Mouse (Mus musculus): ENCODE measurements at regions not wholly inside any gene's neighbourhood (a gene's known extent, or its start where the extent isn't known, plus 50 kb on each side); places are given as distances from the start of the nearest gene placed in this dataset.
"Not testable (repeated sequence)": the region's sequence is repeated elsewhere in the genome, so short reads cannot be mapped to it uniquely, and the experiment has no call there.

DNA sequence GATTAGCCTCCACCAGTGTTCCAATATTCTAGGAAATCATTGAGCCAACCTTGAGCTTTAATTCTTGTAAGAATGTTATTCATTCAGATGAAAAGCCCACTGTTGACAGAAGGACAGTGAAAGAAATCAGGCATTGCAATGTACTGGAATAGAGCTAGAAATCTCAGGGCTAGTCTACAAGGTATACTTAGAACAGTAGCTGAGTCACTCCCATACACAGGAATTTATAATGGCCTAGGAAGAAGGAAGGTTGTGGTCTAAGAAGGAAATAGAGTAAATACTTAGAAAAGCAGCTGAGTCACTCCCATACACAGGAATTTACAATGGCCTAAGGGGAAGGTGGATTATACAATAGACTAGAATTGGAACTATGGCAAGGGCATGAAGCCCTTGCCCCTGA lies 174.6 kb downstream of the Fam181b start:
- not testable (repeated sequence) for DNase-seq (ENCODE audit: low read depth, low spot score)

DNA sequence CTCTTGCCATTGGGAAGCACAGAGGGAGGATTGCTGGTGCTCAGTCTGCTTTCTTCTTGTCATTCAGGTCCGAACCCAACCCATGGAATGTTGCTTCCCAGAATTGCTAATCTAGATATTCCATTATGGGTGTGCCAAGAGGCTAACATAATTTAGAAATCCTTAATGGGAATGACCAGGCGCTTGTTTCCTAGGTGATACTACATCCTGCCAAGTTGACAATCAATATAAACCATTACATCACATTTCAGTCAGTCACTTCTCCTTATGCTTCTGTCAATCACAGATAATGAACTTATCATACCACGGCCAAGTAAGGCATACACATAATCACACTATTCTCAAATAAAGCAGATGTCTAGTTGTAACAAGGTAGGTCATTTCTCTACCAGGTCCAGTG lies 206.1 kb downstream of the Fam181b start:
- no peak for DNase-seq (ENCODE audit: low read depth, low spot score)

- no peak for DNase-seq (ENCODE audit: low read depth, low spot score)
Measured at GRCm38 (mm10) chr7:93291457-93291856, 211.8 kb downstream of the Fam181b start.

DNA sequence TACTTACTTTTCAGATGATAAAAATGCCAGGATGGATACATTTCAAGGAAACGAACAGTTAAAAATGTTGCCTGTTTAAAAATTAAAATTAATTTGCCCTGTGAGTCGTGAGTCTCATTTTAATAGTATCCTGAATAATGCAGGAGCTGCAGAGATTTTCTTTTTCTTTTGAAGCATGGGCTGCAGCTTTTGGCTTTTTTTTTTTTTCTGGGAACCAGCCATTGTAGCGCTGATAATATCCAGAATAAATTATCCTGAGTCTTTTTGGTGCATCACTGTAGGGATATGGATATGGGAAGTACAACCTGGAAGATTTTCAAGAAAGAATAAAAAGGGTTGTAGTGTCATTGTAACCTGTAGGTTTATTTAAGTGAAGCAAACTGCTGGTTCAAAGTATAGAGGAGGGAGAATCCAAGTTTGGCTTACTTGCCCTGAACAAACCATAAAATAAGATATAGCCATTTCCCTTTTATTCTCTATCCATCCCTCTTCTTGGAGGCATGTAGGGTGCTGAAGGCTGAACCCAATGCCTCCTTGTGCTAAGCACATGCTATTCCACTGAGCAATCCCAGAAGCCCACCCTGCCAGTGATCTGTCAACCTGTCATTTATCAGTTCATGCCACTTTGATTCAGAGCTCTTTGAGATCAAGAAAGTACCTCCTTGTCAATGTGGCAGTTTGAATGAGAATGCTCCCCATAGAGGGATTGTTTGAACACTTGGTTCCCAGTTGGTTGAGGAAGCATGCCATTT lies 212.5 kb downstream of the Fam181b start:
- no peak for DNase-seq (ENCODE audit: low read depth, low spot score)

GRCm38 (mm10) chr7:93312731-93313130 lies 233.1 kb downstream of the Fam181b start:
- DNase-seq (ENCODE audit: low read depth, low spot score): no peak

DNA sequence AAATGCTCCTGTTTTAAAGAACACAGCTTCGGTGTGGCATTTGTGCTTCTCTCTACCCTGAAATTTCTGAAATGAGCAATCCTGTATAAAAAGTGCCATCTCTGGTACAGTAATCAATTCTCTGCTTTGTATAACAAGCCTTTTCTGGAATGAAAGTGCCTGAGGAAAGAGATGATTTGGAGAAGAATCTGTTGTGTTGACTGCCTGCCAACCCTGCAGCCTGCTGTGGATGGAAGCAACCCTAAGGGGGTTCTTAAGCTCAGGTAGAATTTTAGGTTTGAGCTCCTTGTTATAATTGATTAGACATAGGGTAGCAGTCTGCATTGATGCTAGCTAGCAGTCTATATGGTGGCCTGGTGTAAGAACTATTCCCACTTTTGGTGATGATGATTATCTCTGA lies 251.7 kb downstream of the Fam181b start:
- DNase-seq (ENCODE audit: low read depth, low spot score): no peak

- no peak for DNase-seq (ENCODE audit: low read depth, low spot score)
Measured at GRCm38 (mm10) chr7:93332203-93332602, 252.5 kb downstream of the Fam181b start.

GRCm38 (mm10) chr7:93336420-93336819 lies 256.8 kb downstream of the Fam181b start:
- peak; percentile 40 for DNase-seq (ENCODE audit: low read depth, low spot score)
